Mouse (Mus musculus): ENCODE data around the gene Vmn1r37.
"Not testable (repeated sequence)": the region's sequence is repeated elsewhere in the genome, so short reads cannot be mapped to it uniquely, and the experiment has no call there.

Vmn1r37 gene

DNA sequence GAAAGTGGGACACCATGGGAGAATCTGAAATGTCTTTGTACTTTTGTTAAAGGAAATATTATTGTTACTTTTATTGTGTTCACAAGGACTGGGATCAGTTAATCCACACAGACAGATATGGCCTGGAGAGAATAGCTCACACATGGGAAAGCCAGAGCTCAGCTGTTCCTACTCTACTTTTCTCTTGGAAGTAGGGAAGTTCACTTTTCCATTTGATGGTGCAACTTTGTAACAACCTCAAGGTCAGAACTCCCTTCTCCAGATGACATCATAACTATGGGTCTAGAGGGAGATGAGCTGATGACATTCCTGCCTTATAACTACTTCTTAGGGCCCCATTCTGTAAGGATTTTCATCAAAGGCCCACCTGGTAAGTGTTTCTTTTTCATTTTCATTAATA lies at the start of gene Vmn1r37:
Gene Vmn1r37, plus strand, starts transcription at position 301 of the 400 bp plus-strand sequence.
- not testable (repeated sequence) for DNase-seq (ENCODE audit: low spot score)

DNA sequence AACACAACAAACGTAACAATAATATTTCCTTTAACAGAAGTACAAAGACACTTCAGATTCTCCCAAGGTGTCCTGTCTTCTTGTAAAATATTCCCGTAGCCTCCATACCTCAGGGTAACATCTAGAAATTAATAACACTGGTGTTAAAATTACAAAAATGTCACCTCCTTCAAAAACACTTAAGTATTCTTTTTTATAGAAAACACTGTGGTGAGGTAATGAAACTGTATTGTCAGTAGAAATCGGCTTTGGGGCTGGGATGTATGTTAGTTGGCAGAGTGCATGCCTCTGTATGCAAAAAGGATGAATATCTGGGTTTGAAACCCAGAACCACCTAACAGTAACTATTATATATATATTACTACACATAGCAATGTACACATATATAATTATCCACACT lies 43.4 kb upstream of the Vmn1r37 start, which contains the start of gene Vmn1r35:
Gene Vmn1r35, minus strand, starts transcription at position 101 of the 400 bp plus-strand sequence.
- no peak for DNase-seq (ENCODE audit: low spot score)

DNA sequence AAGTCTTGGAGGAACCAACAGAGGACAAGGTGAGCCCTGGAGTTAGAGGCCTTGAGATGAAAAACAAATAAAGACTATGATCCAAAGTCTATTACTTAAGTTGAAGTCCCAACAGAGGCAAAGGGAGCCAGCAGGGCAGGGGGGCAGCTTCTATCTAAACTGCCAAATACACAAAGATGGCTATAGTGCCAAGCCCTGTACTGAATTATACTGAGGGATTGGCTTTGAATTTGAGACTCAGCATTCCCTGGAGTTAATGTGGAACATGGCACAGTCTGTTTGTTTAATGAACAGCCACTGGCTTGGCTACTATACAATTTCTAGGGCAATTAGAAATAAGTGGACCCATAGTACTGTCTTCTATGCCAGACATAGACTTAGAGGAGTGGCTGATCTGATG lies 20.3 kb upstream of the Vmn1r37 start:
- DNase-seq (ENCODE audit: low spot score): no peak

DNA sequence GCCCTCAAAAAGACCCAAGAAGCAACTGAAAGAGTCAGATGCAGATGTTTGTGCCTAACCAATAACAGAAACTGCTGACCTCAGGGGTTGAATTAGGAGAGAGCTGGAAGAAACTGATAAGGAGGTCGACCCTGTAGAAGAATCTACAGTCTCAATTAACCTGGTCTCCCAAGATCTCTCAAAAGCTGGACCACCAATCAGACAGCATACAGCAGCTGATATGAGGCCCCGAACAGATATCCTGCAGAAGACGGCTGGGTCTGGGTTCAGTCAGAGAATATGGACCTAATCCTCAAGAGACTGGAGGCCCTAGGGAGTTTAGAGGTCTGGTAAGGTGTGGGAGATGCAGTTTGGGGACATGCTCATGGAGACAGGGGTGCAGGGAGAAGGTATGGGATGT lies 15.3 kb upstream of the Vmn1r37 start:
- no peak for DNase-seq (ENCODE audit: low spot score)

DNA sequence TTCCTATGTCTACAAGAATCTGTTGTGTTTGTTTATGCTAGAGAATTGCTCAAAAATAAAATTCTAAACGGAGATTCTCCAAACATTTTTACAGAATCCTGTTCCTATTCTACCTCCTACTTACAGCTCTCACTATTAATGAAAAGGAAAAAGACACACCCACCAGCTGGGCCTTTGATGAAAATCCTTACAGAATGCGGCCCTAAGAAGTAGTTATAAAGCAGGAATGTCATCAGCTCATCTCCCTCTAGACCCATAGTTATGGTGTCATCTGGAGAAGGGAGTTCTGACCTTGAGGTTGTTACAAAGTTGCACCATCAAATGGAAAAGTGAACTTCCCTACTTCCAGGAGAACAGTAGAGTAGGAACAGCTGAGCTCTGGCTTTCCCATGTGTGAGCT lies 10.1 kb upstream of the Vmn1r37 start, which contains the start of gene Vmn1r36:
Gene Vmn1r36, minus strand, starts transcription at position 101 of the 400 bp plus-strand sequence.
- not testable (repeated sequence) for DNase-seq (ENCODE audit: low spot score)

DNA sequence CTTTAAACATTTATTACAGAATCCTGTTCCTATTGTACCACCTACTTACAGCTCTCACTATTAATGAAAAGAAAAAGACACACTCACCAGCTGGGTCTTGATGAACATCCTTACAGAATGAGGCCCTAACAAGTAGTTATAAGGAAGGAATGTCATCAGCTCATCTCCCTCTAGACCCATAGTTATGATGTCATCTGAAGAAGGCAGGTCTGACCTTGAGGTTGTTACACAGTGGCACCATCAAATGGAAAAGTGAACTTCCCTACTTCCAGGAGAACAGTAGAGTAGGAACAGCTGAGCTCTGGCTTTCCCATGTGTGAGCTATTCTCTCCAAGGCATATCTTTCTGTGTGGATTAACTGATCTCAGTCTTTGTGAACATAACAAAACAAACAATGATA lies 53.3 kb downstream of the Vmn1r37 start, which contains the start of gene Vmn1r38:
Gene Vmn1r38, minus strand, starts transcription at position 101 of the 400 bp plus-strand sequence.
- DNase-seq (ENCODE audit: low spot score): not testable (repeated sequence)
